Mouse (Mus musculus): ENCODE measurements around the gene Mrpl54.

Mrpl54 gene

GRCm38 (mm10) chr10:81268643-81269412, 2.1 kb upstream of the Mrpl54 start:
- intact Hi-C loops (cut with DNase I): no loop called here

GRCm38 (mm10) chr10:81268056-81268455, 1.3 kb upstream of the Mrpl54 start:
- intact Hi-C loops (cut with DNase I): no loop called here

- intact Hi-C loops (cut with DNase I): no loop called here
Measured at GRCm38 (mm10) chr10:81265540-81265939, 1.2 kb downstream of the Mrpl54 start.

GRCm38 (mm10) chr10:81261025-81261424, 5.7 kb downstream of the Mrpl54 start:
- intact Hi-C loops (cut with DNase I): no loop called here

GRCm38 (mm10) chr10:81259225-81259884, 7.4 kb downstream of the Mrpl54 start:
- intact Hi-C loops (cut with DNase I): no loop called here

GRCm38 (mm10) chr10:81257158-81258039, 9.3 kb downstream of the Mrpl54 start:
- intact Hi-C loops (cut with DNase I): no loop called here

- intact Hi-C loops (cut with DNase I): loop anchor here (5.0 kb wide), 1 partner anchor 48 kb away; no protein-coding TSS in a partner anchor
Measured at GRCm38 (mm10) chr10:81254886-81255285, 11.8 kb downstream of the Mrpl54 start.

GRCm38 (mm10) chr10:81252424-81253419, 14.0 kb downstream of the Mrpl54 start, which contains the start of gene Matk:
Matk (plus strand) TSS chr10:81252935.
- intact Hi-C loops (cut with DNase I): loop anchor here (5.0 kb wide), 1 partner anchor 45 kb away; no protein-coding TSS in a partner anchor

GRCm38 (mm10) chr10:81249442-81249841, 17.3 kb downstream of the Mrpl54 start:
- intact Hi-C loops (cut with DNase I): no loop called here

GRCm38 (mm10) chr10:81247804-81248203, 18.9 kb downstream of the Mrpl54 start:
- intact Hi-C loops (cut with DNase I): no loop called here

- intact Hi-C loops (cut with DNase I): no loop called here
Measured at GRCm38 (mm10) chr10:81245166-81245565, 21.6 kb downstream of the Mrpl54 start.

- intact Hi-C loops (cut with DNase I): no loop called here
Measured at GRCm38 (mm10) chr10:81244595-81244994, 22.1 kb downstream of the Mrpl54 start.

- intact Hi-C loops (cut with DNase I): no loop called here
Measured at GRCm38 (mm10) chr10:81244146-81244545, 22.6 kb downstream of the Mrpl54 start.

- intact Hi-C loops (cut with DNase I): no loop called here
Measured at GRCm38 (mm10) chr10:81242021-81242420, 24.7 kb downstream of the Mrpl54 start.

GRCm38 (mm10) chr10:81240876-81241275, 25.9 kb downstream of the Mrpl54 start:
- intact Hi-C loops (cut with DNase I): no loop called here

GRCm38 (mm10) chr10:81238618-81239017, 28.1 kb downstream of the Mrpl54 start:
- intact Hi-C loops (cut with DNase I): no loop called here

GRCm38 (mm10) chr10:81236471-81237268, 30.1 kb downstream of the Mrpl54 start:
- intact Hi-C loops (cut with DNase I): no loop called here

GRCm38 (mm10) chr10:81234206-81234605, 32.5 kb downstream of the Mrpl54 start:
- intact Hi-C loops (cut with DNase I): loop anchor here (5.0 kb wide), 1 partner anchor 37 kb away; no protein-coding TSS in a partner anchor

GRCm38 (mm10) chr10:81233226-81233585, 33.5 kb downstream of the Mrpl54 start:
- intact Hi-C loops (cut with DNase I): loop anchor here (5.0 kb wide), 1 partner anchor 36 kb away; no protein-coding TSS in a partner anchor

All from adrenal gland (tissue).